Mouse (Mus musculus) neural tube, embryonic 11.5 days (tissue): Measurements from ENCODE around the gene Coq5. TPM values are rescaled to one million over a fixed set of nuclear protein-coding genes. Genes with fewer than 3 reads are reported as not detected.
A peak's percentile ranks its signal among the peaks of the same experiment; 100 is the strongest.

Experiments
- ATAC-seq: fragments of 200-750 bp; cut with Nextera tagmentation; 2 replicates; pipeline ENCODE4 v1.8.0; 2017; ENCODE audit warnings: moderate number of reproducible peaks, mild to moderate bottlenecking, moderate TSS enrichment, moderate library complexity; ENCODE audit not compliant: insufficient read depth, low FRiP score, low TSS enrichment
- DNase-seq: peaks from one replicate; pipeline ENCODE4 v3.0.0-alpha.2; 2015; ENCODE audit warnings: low spot score
- H3K27ac ChIP-seq: fragments of 300-500 bp; sonication (generic); 2 replicates; pipeline ENCODE4 v1.5.1; 2014; ENCODE audit warnings: low read depth, mild to moderate bottlenecking, low read length
- H3K27me3 ChIP-seq: fragments of 300-500 bp; sonication (generic); 2 replicates; pipeline ENCODE4 v1.6.1; 2014; ENCODE audit warnings: mild to moderate bottlenecking, low read length, mixed read lengths; ENCODE audit not compliant: control insufficient read depth, insufficient read depth
- H3K36me3 ChIP-seq: fragments of 300-500 bp; sonication (generic); 2 replicates; pipeline ENCODE4 v1.6.1; 2014; ENCODE audit warnings: mild to moderate bottlenecking, low read length, moderate library complexity, mixed read lengths; ENCODE audit not compliant: control insufficient read depth, insufficient read depth
- H3K4me1 ChIP-seq: fragments of 300-500 bp; sonication (generic); 2 replicates; pipeline ENCODE4 v1.6.1; 2014; ENCODE audit warnings: low read length, mixed read lengths; ENCODE audit not compliant: control insufficient read depth, insufficient read depth
- H3K4me2 ChIP-seq: fragments of 300-500 bp; sonication (generic); 2 replicates; pipeline ENCODE4 v1.6.1; 2014; ENCODE audit warnings: low read depth, mild to moderate bottlenecking, moderate library complexity
- H3K4me3 ChIP-seq: fragments of 300-500 bp; sonication (generic); 2 replicates; pipeline ENCODE4 v1.5.1; 2014; ENCODE audit warnings: low read depth, low read length
- H3K9ac ChIP-seq: fragments of 300-500 bp; sonication (generic); 2 replicates; pipeline ENCODE4 v1.6.1; 2014; ENCODE audit warnings: mild to moderate bottlenecking, low read length
- H3K9me3 ChIP-seq: fragments of 300-500 bp; sonication (generic); 2 replicates; pipeline ENCODE4 v1.6.1; 2016; ENCODE audit warnings: low read length; ENCODE audit not compliant: control insufficient read depth
- WGBS: fragments of 180-500 bp; shearing (Covaris S2); extraction: QIAGEN DNeasy Blood & Tissue Kit; methylation state at CpG from one replicate; pipeline ENCODE4 v1.1.7; 2014; 5-methylcytosine and 5-hydroxymethylcytosine counted together
- polyA plus RNA-seq: library from polyadenylated mRNA; unstranded; fragments of >200 nt; fragmentation: Nextera tagmentation; extraction: Ambion mirVana; gene quantifications from 2 replicates; pipeline ENCODE4 v1.2.1, GENCODE M21; 2014

The Coq5 gene
- polyA plus RNA-seq, 1 experiment from 2014 or later = 61.0 TPM

- no peak for DNase-seq
- Histone ChIP-seq H3K4me2 (no peak overlapping the region), H3K27me3 (no peaks in the 10 kb centered on the region), H3K4me3 (no peak overlapping the region), H3K9ac (no peak overlapping the region), H3K27ac (no peak overlapping the region), H3K36me3 (no peaks in the 10 kb centered on the region), H3K9me3 (no peaks in the 10 kb centered on the region), H3K4me1 (peaks cover 15% of the 10 kb centered on the region)
- ATAC-seq = no peak
- WGBS = 86% methylated on average over 10 of the region's 10 CpGs
Measured at GRCm38 (mm10) chr5:115312816-115313667, 33.6 kb downstream of the Coq5 start.

GRCm38 (mm10) chr5:115313668-115313943 lies 34.1 kb downstream of the Coq5 start:
- H3K9ac ChIP-seq = no peak overlapping the region
- H3K4me1 ChIP-seq = peaks cover 18% of the 10 kb centered on the region
- no peaks in the 10 kb centered on the region for H3K36me3 ChIP-seq
- H3K4me3 ChIP-seq = no peak overlapping the region
- H3K4me2 ChIP-seq = no peak overlapping the region
- H3K9me3 ChIP-seq = no peaks in the 10 kb centered on the region
- H3K27ac ChIP-seq = no peak overlapping the region
- DNase-seq (no peak), ATAC-seq (no peak)
- H3K27me3 ChIP-seq = no peaks in the 10 kb centered on the region
- 35% methylated on average over 5 of the region's 5 CpGs for WGBS

DNA sequence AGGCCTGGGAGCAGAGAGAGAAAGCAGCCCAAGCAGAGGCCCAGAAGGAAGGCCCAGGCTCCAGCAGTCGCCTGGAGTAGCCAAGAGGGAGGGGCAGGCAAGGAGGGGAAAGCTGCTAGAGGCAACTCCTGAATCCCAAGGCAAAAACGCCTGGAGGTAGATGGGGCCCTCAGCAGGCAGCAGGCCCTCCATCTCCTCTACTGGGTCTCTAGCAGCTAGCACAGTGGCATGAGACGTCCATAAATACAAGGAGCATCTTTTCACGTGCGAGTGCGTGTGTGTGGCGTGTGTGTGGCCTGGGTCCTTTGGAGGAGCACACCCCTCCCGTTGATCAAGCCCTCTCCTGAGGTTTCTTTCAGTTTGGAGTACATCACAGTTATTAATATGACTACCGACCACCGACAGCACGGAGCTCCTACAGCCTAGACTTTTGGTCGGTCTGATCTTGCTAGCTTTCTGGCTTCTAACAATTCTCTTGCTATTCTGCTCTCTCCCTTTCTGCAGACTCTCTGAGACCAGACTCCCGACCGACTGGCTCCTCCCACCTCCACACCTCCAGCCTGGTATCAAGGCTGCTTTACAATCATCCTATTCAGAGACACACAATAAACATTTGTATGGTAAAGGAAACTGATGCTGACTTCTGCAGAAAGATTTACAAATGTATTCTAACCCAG lies 37.6 kb downstream of the Coq5 start:
- H3K27me3 ChIP-seq = no peaks in the 10 kb centered on the region
- no peaks in the 10 kb centered on the region for H3K9me3 ChIP-seq
- no peaks in the 10 kb centered on the region for H3K36me3 ChIP-seq
- DNase-seq (peak; percentile 52), ATAC-seq (0 out of 2 replicates have a peak, but pooled peaks have one; percentile 13)
- H3K9ac ChIP-seq = peak overlapping the region; percentile 27
- peak overlapping the region; percentile 91 for H3K27ac ChIP-seq
- no peak overlapping the region for H3K4me3 ChIP-seq
- 7% methylated on average over 14 of the region's 14 CpGs for WGBS
- H3K4me2 ChIP-seq = peak overlapping the region; percentile 13; the same call in 1 of the 2 replicates
- H3K4me1 ChIP-seq = peaks cover 25% of the 10 kb centered on the region

GRCm38 (mm10) chr5:115317645-115318328 lies 38.3 kb downstream of the Coq5 start:
- WGBS = 2% methylated on average over 10 of the region's 10 CpGs
- no peak overlapping the region for H3K4me3 ChIP-seq
- peak overlapping the region; percentile 13 for H3K4me2 ChIP-seq
- H3K27ac ChIP-seq = peak overlapping the region; percentile 91
- H3K27me3 ChIP-seq = no peaks in the 10 kb centered on the region
- H3K9me3 ChIP-seq = no peaks in the 10 kb centered on the region
- DNase-seq (peak; percentile 54), ATAC-seq (peak; percentile 67)
- peak overlapping the region; percentile 27 for H3K9ac ChIP-seq
- H3K36me3 ChIP-seq = no peaks in the 10 kb centered on the region
- peaks cover 25% of the 10 kb centered on the region for H3K4me1 ChIP-seq

- Histone ChIP-seq H3K36me3 (no peaks in the 10 kb centered on the region), H3K9ac (peak overlapping the region; percentile 56), H3K4me1 (peaks cover 25% of the 10 kb centered on the region), H3K27me3 (no peaks in the 10 kb centered on the region), H3K4me3 (peak overlapping the region; percentile 26), H3K4me2 (peak overlapping the region; percentile 67), H3K27ac (peak overlapping the region; percentile 39; the same call in 1 of the 2 replicates), H3K9me3 (no peaks in the 10 kb centered on the region)
- peak; percentile 73 for DNase-seq
- ATAC-seq = no peak
- WGBS = under 1% methylated on average over 22 of the region's 22 CpGs
Measured at GRCm38 (mm10) chr5:115319004-115319940, 39.8 kb downstream of the Coq5 start.

- peak overlapping the region; percentile 80 for H3K27ac ChIP-seq
- peaks cover 6% of the 10 kb centered on the region for H3K36me3 ChIP-seq
- peak overlapping the region; percentile 92 for H3K4me3 ChIP-seq
- peaks cover 19% of the 10 kb centered on the region; the same call in 1 of the 2 replicates for H3K4me1 ChIP-seq
- no peaks in the 10 kb centered on the region for H3K27me3 ChIP-seq
- DNase-seq (no peak), ATAC-seq (no peak)
- H3K9me3 ChIP-seq = no peaks in the 10 kb centered on the region
- peak overlapping the region; percentile 73 for H3K4me2 ChIP-seq
- WGBS = 33% methylated on average over 11 of the region's 11 CpGs
- H3K9ac ChIP-seq = peak overlapping the region; percentile 74
Measured at GRCm38 (mm10) chr5:115326256-115326831, 46.9 kb downstream of the Coq5 start.

DNA sequence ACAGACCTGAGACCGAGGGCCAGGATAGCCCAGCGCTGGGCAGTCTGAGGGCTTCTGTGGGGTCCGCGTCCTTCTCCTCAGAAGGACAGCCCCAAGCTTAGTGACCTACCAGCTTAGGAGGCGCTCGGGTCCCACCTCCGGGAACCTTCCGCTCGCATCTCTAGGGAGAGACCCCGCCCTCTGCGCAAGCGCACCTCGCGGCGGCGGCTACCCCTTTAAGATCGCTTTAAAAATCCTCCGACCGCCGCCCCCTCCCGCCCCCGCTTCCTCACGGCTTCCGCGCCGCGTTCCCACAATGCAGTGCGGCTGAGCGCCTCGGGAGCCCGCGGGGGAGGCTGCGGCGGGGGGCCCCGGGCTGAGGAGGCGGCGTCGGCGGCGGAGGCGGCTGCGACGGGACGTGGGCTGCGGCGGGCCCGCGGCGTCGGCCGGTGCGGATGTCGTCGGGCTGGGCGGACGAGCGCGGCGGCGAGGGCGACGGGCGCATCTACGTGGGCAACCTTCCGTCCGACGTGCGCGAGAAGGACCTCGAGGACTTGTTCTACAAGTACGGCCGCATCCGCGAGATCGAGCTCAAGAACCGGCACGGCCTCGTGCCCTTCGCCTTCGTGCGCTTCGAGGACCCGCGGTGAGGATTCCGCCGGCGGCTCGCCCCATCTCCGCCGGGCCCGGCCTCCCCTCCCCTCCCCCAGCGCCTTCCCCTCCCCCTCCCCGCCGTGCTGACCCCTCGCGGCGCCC lies 47.6 kb downstream of the Coq5 start, which contains the start of gene Srsf9:
Gene Srsf9 (plus strand): TSS at position 303 of the 735 bp plus-strand sequence.
- ATAC-seq (peak; percentile 70), DNase-seq (peak; percentile 95)
- no peaks in the 10 kb centered on the region for H3K9me3 ChIP-seq
- H3K36me3 ChIP-seq = peaks cover 11% of the 10 kb centered on the region
- peak within 1 kb of the TSS; percentile 80 for H3K27ac ChIP-seq
- peaks cover 19% of the 10 kb centered on the region; the same call in 1 of the 2 replicates for H3K4me1 ChIP-seq
- H3K9ac ChIP-seq = peak within 1 kb of the TSS; percentile 91
- H3K27me3 ChIP-seq = no peaks in the 10 kb centered on the region
- peak within 1 kb of the TSS; percentile 73 for H3K4me2 ChIP-seq
- peak within 1 kb of the TSS; percentile 92 for H3K4me3 ChIP-seq
- under 1% methylated on average over 75 of the region's 97 CpGs for WGBS
